In genomic region chr5:119671965-119672347, GRCm38 (mm10) we compare ENCODE assay signal across 8 mouse cellular contexts. TPM values are rescaled to one million over a fixed set of nuclear protein-coding genes. Genes with fewer than 3 reads are reported as not detected.
DNase-seq lines count a peak whose midpoint lies in the region; ATAC-seq and TF ChIP-seq lines count a peak whose summit lies in the region.

No protein-coding gene starts in this region.

- no peaks in the 10 kb centered on the region for H3K4me1 ChIP-seq in erythroblast, embryonic 14.5 days (ENCODE audit: control insufficient read depth)
- H3K4me1 ChIP-seq in ES-Bruce4 (ENCODE audit: control insufficient read depth, insufficient read depth, low read length): no peaks in the 10 kb centered on the region
- H3K4me1 ChIP-seq in heart, embryonic 12.5 days (replicated peaks): peaks cover 40% of the 10 kb centered on the region
- H3K4me1 ChIP-seq in limb, embryonic 12.5 days (replicated peaks): peaks cover 36% of the 10 kb centered on the region
- H3K4me1 ChIP-seq in neural tube, embryonic 15.5 days: peaks cover 16% of the 10 kb centered on the region

- peak overlapping the region; percentile 84 for H3K9ac ChIP-seq in ES-Bruce4 (ENCODE audit: low read depth, poor library complexity, severe bottlenecking)
- H3K9ac ChIP-seq in heart, embryonic 12.5 days: peak overlapping the region; percentile 75
- H3K9ac ChIP-seq in limb, embryonic 12.5 days (replicated peaks): peak overlapping the region; percentile 79
- H3K9ac ChIP-seq in neural tube, embryonic 15.5 days (replicated peaks): 0 out of 2 replicates have a peak overlapping the region, but pooled peaks have one; percentile 20

- no peak for ATAC-seq in erythroblast, adult 5-6 weeks (replicated peaks; ENCODE audit: low FRiP score, poor library complexity, severe bottlenecking)
- no peak for ATAC-seq in heart, embryonic 12.5 days (ENCODE audit: insufficient number of reproducible peaks, low FRiP score)
- no peak for ATAC-seq in limb, embryonic 12.5 days (ENCODE audit: insufficient number of reproducible peaks, insufficient read depth, low FRiP score, low TSS enrichment, low read depth)
- ATAC-seq in neural tube, embryonic 15.5 days (ENCODE audit: low FRiP score): no peak

- H3K9me3 ChIP-seq in erythroblast, embryonic 14.5 days (ENCODE audit: control insufficient read depth, low read length): no peaks in the 10 kb centered on the region
- H3K9me3 ChIP-seq in ES-Bruce4 (replicated peaks; ENCODE audit: control insufficient read depth, insufficient read depth, low read length, poor library complexity, severe bottlenecking): no peaks in the 10 kb centered on the region
- H3K9me3 ChIP-seq in heart, embryonic 12.5 days (replicated peaks): no peaks in the 10 kb centered on the region
- no peaks in the 10 kb centered on the region for H3K9me3 ChIP-seq in limb, embryonic 12.5 days
- no peaks in the 10 kb centered on the region for H3K9me3 ChIP-seq in neural tube, embryonic 15.5 days (replicated peaks)

- DNase-seq in right cerebral cortex, postnatal 25 days: no peak
- DNase-seq in ovary, postnatal 10 days (ENCODE audit: low spot score): no peak

- no peaks in the 10 kb centered on the region for H3K36me3 ChIP-seq in erythroblast, embryonic 14.5 days (ENCODE audit: control insufficient read depth)
- peaks cover 30% of the 10 kb centered on the region for H3K36me3 ChIP-seq in ES-Bruce4 (ENCODE audit: control insufficient read depth, insufficient read depth, low read length, poor library complexity, severe bottlenecking)
- no peaks in the 10 kb centered on the region for H3K36me3 ChIP-seq in heart, embryonic 12.5 days
- H3K36me3 ChIP-seq in limb, embryonic 12.5 days: no peaks in the 10 kb centered on the region
- H3K36me3 ChIP-seq in neural tube, embryonic 15.5 days: no peaks in the 10 kb centered on the region

- peak; percentile 1 for TF ChIP-seq CTCF in ES-Bruce4 (IDR thresholded peaks at IDR 0.05; ENCODE audit: low read depth, low read length)

- no peak overlapping the region for H3K27ac ChIP-seq in ES-Bruce4 (ENCODE audit: insufficient read depth, low read length)
- H3K27ac ChIP-seq in heart, embryonic 12.5 days (ENCODE audit: poor library complexity, severe bottlenecking): peak overlapping the region; percentile 64
- peak overlapping the region; percentile 93 for H3K27ac ChIP-seq in limb, embryonic 12.5 days
- 0 out of 2 replicates have a peak overlapping the region, but pooled peaks have one; percentile 49 for H3K27ac ChIP-seq in neural tube, embryonic 15.5 days (replicated peaks)

- WGBS in heart, embryonic 12.5 days: 1% methylated on average over 23 of the region's 23 CpGs
- under 1% methylated on average over 23 of the region's 23 CpGs for WGBS in limb, embryonic 12.5 days
- WGBS in neural tube, embryonic 15.5 days: under 1% methylated on average over 23 of the region's 23 CpGs

- peak overlapping the region; percentile 92 for H3K4me2 ChIP-seq in heart, embryonic 12.5 days
- peak overlapping the region; percentile 75 for H3K4me2 ChIP-seq in limb, embryonic 12.5 days
- peak overlapping the region; percentile 58 for H3K4me2 ChIP-seq in neural tube, embryonic 15.5 days

- no peak for TF ChIP-seq EP300 in ES-Bruce4 (IDR thresholded peaks at IDR 0.05; ENCODE audit: insufficient read depth, low read depth, low read length)

- peak overlapping the region; percentile 52 for H3K4me3 ChIP-seq in erythroblast, embryonic 14.5 days (replicated peaks)
- H3K4me3 ChIP-seq in ES-Bruce4 (ENCODE audit: low read depth, low read length): peak overlapping the region; percentile 61
- H3K4me3 ChIP-seq in heart, embryonic 12.5 days: peak overlapping the region; percentile 58
- peak overlapping the region; percentile 48 for H3K4me3 ChIP-seq in limb, embryonic 12.5 days (replicated peaks)
- H3K4me3 ChIP-seq in neural tube, embryonic 15.5 days (replicated peaks): peak overlapping the region; percentile 29

- TF ChIP-seq POLR2A in ES-Bruce4 (IDR thresholded peaks at IDR 0.05; ENCODE audit: insufficient read depth, low read length): no peak

- peaks cover 91% of the 10 kb centered on the region for H3K27me3 ChIP-seq in erythroblast, embryonic 14.5 days (ENCODE audit: control insufficient read depth)
- H3K27me3 ChIP-seq in ES-Bruce4 (ENCODE audit: control insufficient read depth, insufficient read depth, low read length, poor library complexity, severe bottlenecking): peaks cover 6% of the 10 kb centered on the region; the same call in 1 of the 2 replicates
- peaks cover 62% of the 10 kb centered on the region for H3K27me3 ChIP-seq in heart, embryonic 12.5 days (replicated peaks)
- H3K27me3 ChIP-seq in limb, embryonic 12.5 days: peaks cover 91% of the 10 kb centered on the region
- H3K27me3 ChIP-seq in neural tube, embryonic 15.5 days (replicated peaks): peaks cover 96% of the 10 kb centered on the region

RNA-seq across cellular contexts. Expression of gene Tbx3, which starts 1.5 kb away (rescaled TPM):
- polyA plus RNA-seq in erythroblast, embryonic 14.5 days (2012): not detected in 2 replicates
- total RNA-seq in erythroblast, adult 5-6 weeks (2015; ENCODE audit: low replicate concordance): not detected in 2 replicates
- not detected in 2 replicates for total RNA-seq in erythroblast, adult 5-6 weeks (2017; ENCODE audit: low replicate concordance)
- polyA plus RNA-seq in ES-Bruce4 (2011; ENCODE audit: insufficient read depth, insufficient read length, low read depth, missing spikeins): 29.8 and 30.1 TPM in 2 replicates
- polyA plus RNA-seq in heart, embryonic 12.5 days (2016; fragmentation: Nextera tagmentation; extraction: Ambion mirVana): 18.8 and 21.0 TPM in 2 replicates
- 38.3 and 42.4 TPM in 2 replicates for polyA plus RNA-seq in limb, embryonic 12.5 days (2016; fragmentation: Nextera tagmentation; extraction: Ambion mirVana)
- polyA plus RNA-seq in neural tube, embryonic 15.5 days (2015; fragmentation: Nextera tagmentation; extraction: Ambion mirVana): 4.1 and 8.4 TPM in 2 replicates

Comparison
In these comparisons a context has a peak if more than half of its experiments do, and no peak if none do; other contexts are left out.
1. H3K9ac ChIP-seq: peak in every context shown above with its lines; median percentile 84 in ES-Bruce4; 79 in limb, embryonic 12.5 days; 75 in heart, embryonic 12.5 days; 20 in neural tube, embryonic 15.5 days.